Mouse (Mus musculus) midbrain, postnatal 0 days (tissue): Measurements from ENCODE around the gene Herc6. TPM values are rescaled to one million over a fixed set of nuclear protein-coding genes. Genes with fewer than 3 reads are reported as not detected.

Source experiments
- ATAC-seq: fragments of 200-750 bp; cut with Nextera tagmentation; 2 replicates; pipeline ENCODE4 v1.8.0; 2017; ENCODE audit warnings: moderate number of reproducible peaks, mild to moderate bottlenecking, moderate TSS enrichment, moderate library complexity; ENCODE audit not compliant: low FRiP score
- DNase-seq: peaks from one replicate; pipeline ENCODE4 v3.0.0-alpha.2; 2015; ENCODE audit warnings: low spot score
- H3K27ac ChIP-seq: fragments of 300-500 bp; sonication (generic); 2 replicates; pipeline ENCODE4 v1.5.1; 2014; ENCODE audit warnings: low read depth, mild to moderate bottlenecking, low read length, mixed read lengths
- H3K27me3 ChIP-seq: fragments of 300-500 bp; sonication (generic); 2 replicates; pipeline ENCODE4 v1.6.1; 2014; ENCODE audit warnings: low read length, control low read depth, mixed read lengths; ENCODE audit not compliant: insufficient read depth
- H3K36me3 ChIP-seq: fragments of 300-500 bp; sonication (generic); 2 replicates; pipeline ENCODE4 v1.6.1; 2014; ENCODE audit warnings: low read length, control low read depth, mixed read lengths; ENCODE audit not compliant: insufficient read depth
- H3K4me1 ChIP-seq: fragments of 300-500 bp; sonication (generic); 2 replicates; pipeline ENCODE4 v1.6.1; 2014; ENCODE audit warnings: mild to moderate bottlenecking, control low read depth, antibody characterized with exemption, low read length, mixed read lengths; ENCODE audit not compliant: insufficient read depth
- H3K4me2 ChIP-seq: fragments of 300-500 bp; sonication (generic); 2 replicates; pipeline ENCODE4 v1.6.1; 2014; ENCODE audit warnings: low read depth, mild to moderate bottlenecking, low read length, mixed read lengths; ENCODE audit not compliant: poor library complexity, severe bottlenecking
- H3K4me3 ChIP-seq: fragments of 300-500 bp; sonication (generic); 2 replicates; pipeline ENCODE4 v1.5.1; 2014; ENCODE audit warnings: low read depth, mild to moderate bottlenecking, low read length, moderate library complexity
- H3K9ac ChIP-seq: fragments of 300-500 bp; sonication (generic); replicated peaks from 2 replicates; pipeline ENCODE4 v1.6.1; 2014; ENCODE audit warnings: mild to moderate bottlenecking, low read length, moderate library complexity, mixed read lengths; ENCODE audit not compliant: poor library complexity, severe bottlenecking
- H3K9me3 ChIP-seq: fragments of 300-500 bp; sonication (generic); 2 replicates; pipeline ENCODE4 v1.6.1; 2016; ENCODE audit warnings: low read length, control low read depth
- CTCF ChIP-seq: IDR thresholded peaks from 2 replicates; pipeline ENCODE4 v1.5.1; 2016; ENCODE audit warnings: antibody characterized with exemption, mild to moderate bottlenecking
- WGBS: fragments of 180-500 bp; shearing (Covaris S2); extraction: QIAGEN DNeasy Blood & Tissue Kit; methylation state at CpG from one replicate; pipeline ENCODE4 v1.1.7; 2014; 5-methylcytosine and 5-hydroxymethylcytosine counted together
- polyA plus RNA-seq: library from polyadenylated mRNA; unstranded; fragments of >200 nt; fragmentation: Nextera tagmentation; extraction: Ambion mirVana; gene quantifications from 2 replicates; pipeline ENCODE4 v1.2.1, GENCODE M21; 2015
- total RNA-seq: library from RNA; depleted of rRNA; stranded (reverse); fragments of >200 nt; gene quantifications from 2 replicates; pipeline ENCODE4 v1.2.3, GENCODE M21; 2014

Gene Herc6
- total and polyA plus RNA-seq, 2 experiments from 2014 or later, result 1.2 to 1.9 TPM

DNA sequence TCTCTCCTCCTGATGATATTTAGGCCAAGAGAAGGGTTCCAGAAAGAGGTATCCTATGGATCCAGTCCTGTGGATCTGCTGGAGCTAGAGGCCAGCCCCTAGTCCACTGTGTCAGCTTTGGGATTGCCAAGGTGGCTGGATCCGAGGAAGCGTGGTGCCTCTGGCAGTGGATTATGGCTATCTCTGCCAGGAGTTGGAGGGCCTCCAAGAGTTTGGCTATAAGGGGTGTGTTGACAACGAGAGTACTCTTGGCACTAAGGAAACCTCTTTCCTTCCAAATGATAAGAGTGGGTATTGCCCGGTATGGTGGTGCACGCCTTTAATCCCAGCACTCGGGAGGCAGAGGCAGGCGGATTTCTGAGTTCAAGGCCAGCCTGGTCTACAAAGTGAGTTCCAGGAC, 15.3 kb upstream of the Herc6 start:
- ATAC-seq (no peak), DNase-seq (no peak)
- Histone ChIP-seq H3K27ac (no peak overlapping the region), H3K9ac (no peak overlapping the region), H3K27me3 (no peaks in the 10 kb centered on the region), H3K4me2 (no peak overlapping the region), H3K4me3 (no peak overlapping the region), H3K9me3 (no peaks in the 10 kb centered on the region), H3K36me3 (no peaks in the 10 kb centered on the region), H3K4me1 (no peaks in the 10 kb centered on the region)
- WGBS, result 91% methylated on average over 7 of the region's 7 CpGs
- TF ChIP-seq CTCF, result no peak

DNA sequence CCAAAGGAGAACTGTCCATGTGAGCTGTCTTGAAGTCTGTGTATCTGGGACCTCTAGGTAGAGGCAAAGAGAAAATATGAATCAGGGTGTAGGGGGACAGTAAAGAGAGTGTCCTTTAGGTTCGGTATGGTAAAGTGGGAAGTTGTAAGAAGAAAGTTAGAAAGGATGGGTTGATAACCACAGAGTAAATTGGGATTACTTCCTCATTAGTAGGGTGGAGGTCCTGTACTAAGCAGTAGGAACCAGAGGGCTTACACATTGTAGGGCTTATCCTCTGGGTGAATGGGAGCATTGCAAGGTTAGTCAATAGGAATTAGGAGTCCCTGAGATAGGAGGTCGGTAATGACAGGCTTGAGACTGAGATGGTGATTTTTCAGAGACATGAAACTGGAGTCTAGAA, 13.2 kb upstream of the Herc6 start:
- no peak overlapping the region for H3K27ac ChIP-seq
- no peaks in the 10 kb centered on the region for H3K27me3 ChIP-seq
- ATAC-seq, result no peak
- no peak overlapping the region for H3K9ac ChIP-seq
- H3K9me3 ChIP-seq, result no peaks in the 10 kb centered on the region
- DNase-seq, result no peak
- H3K36me3 ChIP-seq, result no peaks in the 10 kb centered on the region
- no peak overlapping the region for H3K4me2 ChIP-seq
- TF ChIP-seq CTCF, result no peak
- 87% methylated on average over 2 of the region's 2 CpGs for WGBS
- H3K4me3 ChIP-seq, result no peak overlapping the region
- H3K4me1 ChIP-seq, result no peaks in the 10 kb centered on the region

GRCm38 (mm10) chr6:57570170-57570974, 10.4 kb upstream of the Herc6 start:
- H3K9me3 ChIP-seq, result no peaks in the 10 kb centered on the region
- 0 out of 2 replicates have a peak, but pooled peaks have one; percentile 38 for ATAC-seq
- TF ChIP-seq CTCF, result peak; percentile 78

GRCm38 (mm10) chr6:57571587-57571986, 9.2 kb upstream of the Herc6 start:
- no peak for ATAC-seq
- no peak overlapping the region for H3K4me2 ChIP-seq

More at GRCm38 (mm10) chr6:57570170-57570974, 10.4 kb upstream of the Herc6 start:
- peak; percentile 82 for DNase-seq
- no peak overlapping the region for H3K27ac ChIP-seq
- H3K4me3 ChIP-seq, result no peak overlapping the region
- H3K9ac ChIP-seq, result no peak overlapping the region
- H3K4me1 ChIP-seq, result no peaks in the 10 kb centered on the region
- no peaks in the 10 kb centered on the region for H3K36me3 ChIP-seq
- WGBS, result 12% methylated on average over 6 of the region's 6 CpGs
- no peaks in the 10 kb centered on the region for H3K27me3 ChIP-seq
- H3K4me2 ChIP-seq, result no peak overlapping the region

DNA sequence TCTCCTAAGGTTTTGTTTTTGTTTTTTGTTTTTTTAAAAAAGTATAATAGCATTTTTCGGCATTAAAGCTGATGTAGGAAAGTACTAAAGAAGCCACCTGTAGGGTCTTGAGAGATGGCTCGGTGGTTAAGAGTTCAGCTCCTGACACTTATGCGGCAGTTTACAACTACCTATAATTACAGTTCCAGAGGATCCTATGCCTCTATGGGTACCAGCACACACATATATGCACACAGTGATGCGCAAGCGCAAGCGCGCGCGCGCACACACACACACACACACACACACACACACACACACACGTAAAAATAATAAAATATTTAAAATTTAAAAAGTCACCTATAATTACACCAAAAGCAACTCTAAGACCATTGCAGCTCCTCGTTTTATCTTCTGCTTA, 795 bp downstream of the Herc6 start:
- no peaks in the 10 kb centered on the region for H3K4me1 ChIP-seq
- no peak for TF ChIP-seq CTCF
- DNase-seq (no peak), ATAC-seq (no peak)
- WGBS, result 88% methylated on average over 12 of the region's 12 CpGs
- no peak overlapping the region for H3K27ac ChIP-seq
- peak overlapping the region; percentile 48; the same call in 1 of the 2 replicates for H3K9ac ChIP-seq
- H3K36me3 ChIP-seq, result no peaks in the 10 kb centered on the region
- no peaks in the 10 kb centered on the region for H3K9me3 ChIP-seq
- H3K27me3 ChIP-seq, result no peaks in the 10 kb centered on the region
- H3K4me3 ChIP-seq, result peak overlapping the region; percentile 42
- peak overlapping the region; percentile 78 for H3K4me2 ChIP-seq

More at GRCm38 (mm10) chr6:57571587-57571986, 9.2 kb upstream of the Herc6 start:
- DNase-seq, result no peak
- Histone ChIP-seq H3K27ac (no peak overlapping the region), H3K36me3 (no peaks in the 10 kb centered on the region), H3K27me3 (no peaks in the 10 kb centered on the region), H3K9ac (no peak overlapping the region), H3K4me1 (no peaks in the 10 kb centered on the region), H3K9me3 (no peaks in the 10 kb centered on the region), H3K4me3 (no peak overlapping the region)
- no peak for TF ChIP-seq CTCF

DNA sequence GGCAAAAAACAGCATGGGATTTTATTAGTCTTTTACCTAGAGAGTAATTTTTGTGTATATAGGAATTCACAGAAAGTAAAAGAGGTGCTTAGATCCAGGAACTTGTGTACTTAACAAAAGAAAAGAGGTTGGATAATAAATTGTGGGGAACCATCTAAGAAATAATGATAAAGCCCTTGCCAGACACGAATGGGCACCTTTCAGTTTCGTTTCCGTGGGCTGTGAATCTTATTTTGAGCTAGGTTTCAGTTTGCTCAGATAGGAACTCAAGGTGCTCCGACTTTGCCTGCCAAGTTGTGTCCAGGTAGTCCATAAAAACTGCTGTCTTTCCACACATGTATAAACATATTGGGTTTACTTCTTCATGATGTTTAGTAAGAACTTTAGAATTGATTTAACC, 1.6 kb downstream of the Herc6 start:
- H3K4me2 ChIP-seq, result no peak overlapping the region
- DNase-seq (no peak), ATAC-seq (no peak)
- H3K36me3 ChIP-seq, result no peaks in the 10 kb centered on the region
- no peak overlapping the region for H3K27ac ChIP-seq
- H3K9ac ChIP-seq, result no peak overlapping the region
- WGBS, result 89% methylated on average over 4 of the region's 4 CpGs
- no peak for TF ChIP-seq CTCF
- no peaks in the 10 kb centered on the region for H3K4me1 ChIP-seq
- no peak overlapping the region for H3K4me3 ChIP-seq
- no peaks in the 10 kb centered on the region for H3K9me3 ChIP-seq
- no peaks in the 10 kb centered on the region for H3K27me3 ChIP-seq
